ENCODE assay signal across 19 mouse cellular contexts in genomic region chr5:5787106-5787505, GRCm38 (mm10).
"Had no signal": no experiment of that assay in that cellular context is flagged by ENCODE, and none has a peak within 500 bp of the region (broad histone marks: within the 10 kb centered on the region; RNA-seq: fewer than 3 reads in every experiment).

No protein-coding gene starts in this region.

- H3K4me1 ChIP-seq: midbrain, embryonic 10.5 days; midbrain, embryonic 12.5 days; neural tube, embryonic 12.5 days had no signal

- H3K9ac ChIP-seq: liver, embryonic 14.5 days; lung, embryonic 14.5 days; midbrain, embryonic 12.5 days; neural tube, embryonic 12.5 days had no signal

- H3K4me2 ChIP-seq: lung, embryonic 14.5 days; midbrain, embryonic 12.5 days; neural tube, embryonic 12.5 days had no signal

- ATAC-seq: midbrain, embryonic 16.5 days had no signal

- H3K27ac ChIP-seq: liver, embryonic 14.5 days; midbrain, embryonic 10.5 days; midbrain, embryonic 12.5 days; neural tube, embryonic 12.5 days had no signal

- H3K27me3 ChIP-seq: midbrain, embryonic 12.5 days; neural tube, embryonic 12.5 days had no signal

- H3K9me3 ChIP-seq: midbrain, embryonic 10.5 days; midbrain, embryonic 12.5 days; neural tube, embryonic 12.5 days had no signal

- H3K36me3 ChIP-seq: midbrain, embryonic 10.5 days; midbrain, embryonic 12.5 days; neural tube, embryonic 12.5 days had no signal

- H3K4me3 ChIP-seq: midbrain, embryonic 10.5 days; midbrain, embryonic 12.5 days; myocyte; neural tube, embryonic 12.5 days had no signal

- DNase-seq: lung, adult 18-20 months; lung, embryonic 14.5 days; lung, postnatal 14 days; lung, postnatal 4 days; midbrain, embryonic 14.5 days; retina, postnatal 1 day; right cerebral cortex, adult 18-20 months; right cerebral cortex, postnatal 25 days; right cerebral cortex, postnatal 4 days; spleen, adult 18-20 months; thymus, adult 18-20 months; thymus, postnatal 14 days; thymus, postnatal 36 days had no signal
